Mouse (Mus musculus): ENCODE measurements around the gene Fam92b.

The Fam92b gene

DNA sequence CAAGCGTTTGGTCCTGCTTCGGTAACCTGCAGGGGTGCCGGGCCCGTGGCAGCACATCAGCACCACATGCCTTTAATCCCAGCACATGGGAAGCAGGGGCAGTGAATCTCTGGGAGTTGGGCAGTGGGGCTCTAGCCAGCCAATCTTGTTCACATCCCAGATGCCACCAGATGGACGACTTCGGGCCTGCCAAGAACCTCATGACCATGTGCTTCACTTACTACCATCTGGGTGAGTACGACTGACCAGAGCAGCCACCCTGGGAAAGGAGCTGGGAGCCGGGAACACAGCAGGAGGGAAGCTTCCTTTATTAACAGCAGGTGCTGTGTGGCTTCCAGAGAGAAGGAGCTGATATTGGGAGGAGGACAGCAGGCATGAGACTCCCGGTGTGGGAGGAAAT is 26.1 kb downstream of the Fam92b start:
- no peak for DNase-seq

DNA sequence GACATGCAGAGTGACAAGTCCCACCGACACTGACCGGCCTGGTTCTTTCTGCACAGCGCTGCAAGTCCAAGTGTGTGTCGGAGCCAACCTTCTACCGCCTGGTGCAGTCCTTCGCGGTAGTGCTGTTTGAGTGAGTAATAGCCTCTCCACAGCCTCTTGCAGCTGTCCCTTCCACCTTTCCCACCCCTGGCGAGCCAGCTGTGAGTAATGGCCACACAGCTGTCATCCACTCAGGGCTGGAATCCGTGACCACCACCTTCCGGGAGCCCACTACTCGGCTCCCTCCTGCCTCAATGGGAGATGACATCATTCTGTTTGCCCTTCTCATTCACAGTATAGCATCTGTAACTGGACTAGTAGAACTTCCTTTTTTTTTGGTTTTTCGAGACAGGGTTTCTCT is 27.2 kb downstream of the Fam92b start:
- no peak for DNase-seq

DNA sequence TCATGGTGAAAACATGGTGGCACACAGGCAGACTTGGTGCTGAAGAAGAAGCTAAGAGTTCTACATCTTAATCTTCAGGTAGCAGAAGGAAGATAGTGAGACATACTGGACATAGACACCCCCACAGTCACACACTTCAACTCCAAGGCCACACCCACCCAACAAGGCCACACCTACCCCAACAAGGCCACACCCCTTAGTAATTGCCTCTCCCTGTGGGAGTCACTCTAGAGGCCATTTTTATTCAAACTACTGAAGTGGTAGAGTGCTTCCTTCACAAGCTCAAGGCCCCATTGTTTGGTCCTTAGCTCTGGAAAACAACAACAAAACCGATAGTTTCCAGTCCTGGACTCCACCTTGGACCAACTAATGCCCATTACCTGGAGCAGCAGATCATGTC is 31.2 kb downstream of the Fam92b start:
- DNase-seq, result no peak

DNA sequence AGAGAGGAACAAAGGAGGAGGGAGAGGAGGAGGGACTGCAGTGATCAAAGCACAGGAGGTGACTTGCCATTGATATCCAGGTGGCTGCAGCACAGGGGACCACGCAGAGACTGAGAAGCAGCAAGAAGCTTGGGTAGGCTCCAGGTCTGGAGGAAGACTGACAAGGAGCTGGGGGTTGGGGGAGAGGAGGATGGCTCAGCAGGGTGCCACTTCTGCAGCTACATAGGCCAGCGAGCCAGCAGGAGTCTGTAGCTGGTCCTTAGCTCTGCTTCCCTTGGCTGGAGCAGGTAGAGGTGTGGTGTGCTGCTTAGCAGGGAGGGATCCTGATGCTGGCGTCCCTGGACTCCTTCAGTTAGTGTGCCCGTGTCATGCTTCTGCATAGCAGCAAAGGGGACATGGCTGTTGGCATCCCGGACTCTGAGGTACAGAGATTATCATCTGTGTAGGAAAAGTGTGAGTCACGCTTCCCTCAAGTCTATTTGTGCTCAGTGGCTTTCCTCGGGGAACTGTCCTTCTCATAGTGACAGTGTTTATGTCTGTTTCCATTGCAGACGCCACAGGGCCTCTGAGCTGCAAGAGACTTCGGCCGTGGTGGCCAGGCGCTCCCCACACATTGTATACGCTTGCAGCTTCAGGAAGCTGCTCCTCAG is 32.5 kb downstream of the Fam92b start:
- DNase-seq, result peak; percentile 79

DNA sequence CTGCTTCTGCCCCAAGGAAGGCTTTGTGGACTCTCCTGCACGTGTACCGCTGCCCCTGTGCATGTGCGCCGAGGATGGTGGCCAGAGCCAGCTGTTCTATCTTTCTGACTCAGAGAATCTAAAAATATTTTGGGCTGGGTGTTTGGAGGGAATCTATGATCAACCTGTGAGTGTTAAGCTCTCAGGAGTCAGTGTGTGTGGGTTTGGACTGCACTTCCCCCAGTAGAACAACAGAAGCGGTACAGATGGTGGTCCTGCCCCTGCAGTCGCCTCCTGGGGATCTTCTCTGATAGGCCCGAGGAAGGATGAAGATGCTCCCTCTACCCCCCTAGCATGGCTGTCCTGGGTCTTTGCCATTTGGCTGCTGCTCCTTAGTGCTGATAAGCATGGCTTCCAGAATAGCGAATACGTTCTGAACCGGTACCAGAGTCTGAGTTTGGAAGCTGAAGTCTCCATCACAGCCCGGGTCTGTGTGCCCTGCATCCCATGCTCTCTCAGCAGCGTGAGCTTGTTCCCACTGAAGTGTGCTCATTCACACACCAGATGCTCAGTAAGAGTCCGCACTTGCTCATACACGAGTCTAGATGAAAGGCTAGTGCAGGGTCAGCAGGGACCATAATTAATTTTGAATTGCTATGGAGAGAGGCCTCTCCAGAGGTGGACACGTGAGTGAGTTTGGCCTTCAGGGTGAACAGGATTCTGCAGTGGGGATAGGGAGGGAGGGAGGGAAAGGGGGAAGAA is 33.2 kb downstream of the Fam92b start:
- peak; percentile 68 for DNase-seq

DNA sequence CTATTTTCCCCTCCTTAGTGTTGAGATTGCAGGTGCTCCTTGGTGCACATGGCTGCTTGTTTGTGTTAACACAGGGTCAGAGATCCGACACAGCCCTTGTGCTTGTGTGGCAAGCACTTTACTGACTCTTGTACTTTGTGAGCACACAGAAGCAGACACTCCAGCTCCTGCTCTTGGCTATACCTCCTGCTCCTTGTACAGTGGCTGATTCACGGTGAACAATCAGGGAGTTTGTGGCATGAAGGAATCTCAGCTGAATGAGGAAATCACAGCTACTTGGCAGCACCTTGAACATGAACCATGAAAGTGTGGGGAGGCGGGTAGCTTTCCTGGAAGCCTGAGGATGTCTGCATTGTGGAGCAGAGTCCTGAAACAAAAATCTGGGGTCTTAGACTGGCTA is 36.5 kb downstream of the Fam92b start:
- DNase-seq, result peak; percentile 49

DNA sequence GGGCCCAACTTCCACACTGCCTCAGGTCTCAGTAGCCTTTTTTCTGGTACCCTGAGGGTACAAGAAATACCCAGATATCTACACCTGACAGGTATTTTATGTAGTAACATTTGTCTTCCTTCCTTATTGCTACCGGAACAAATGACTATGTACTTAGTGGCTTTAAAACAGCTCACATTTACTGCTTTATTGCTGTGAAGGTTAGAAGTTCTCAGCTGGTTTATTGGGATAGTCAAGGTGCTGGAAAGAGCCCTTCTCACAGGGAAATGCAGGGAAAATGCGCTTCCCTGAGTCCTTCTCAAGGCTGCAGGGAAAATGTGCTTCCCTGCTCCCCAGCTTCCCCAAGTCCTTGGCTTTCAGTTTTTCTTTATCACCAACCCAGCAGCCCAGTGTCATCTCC is 38.3 kb downstream of the Fam92b start:
- DNase-seq, result no peak

DNA sequence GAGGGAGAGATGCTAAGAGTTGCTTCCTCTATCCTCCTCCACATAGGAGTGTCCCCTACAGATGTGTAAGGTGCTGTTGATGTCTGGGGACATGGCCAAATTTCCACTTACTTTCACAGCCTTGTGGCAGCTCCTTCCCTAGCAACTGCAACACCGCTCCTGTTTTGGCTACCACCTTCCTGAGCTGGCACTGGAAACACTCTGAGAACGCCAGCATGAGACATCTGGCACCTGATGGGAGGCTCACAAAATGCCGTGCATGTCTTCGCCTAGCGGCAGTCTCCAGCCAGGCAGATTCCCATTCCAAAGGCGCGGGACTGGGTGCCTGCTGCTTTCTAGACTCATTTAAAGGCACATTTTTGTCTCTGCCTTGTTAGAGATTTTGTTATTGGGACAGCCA is 40.6 kb downstream of the Fam92b start:
- peak; percentile 91 for DNase-seq

DNA sequence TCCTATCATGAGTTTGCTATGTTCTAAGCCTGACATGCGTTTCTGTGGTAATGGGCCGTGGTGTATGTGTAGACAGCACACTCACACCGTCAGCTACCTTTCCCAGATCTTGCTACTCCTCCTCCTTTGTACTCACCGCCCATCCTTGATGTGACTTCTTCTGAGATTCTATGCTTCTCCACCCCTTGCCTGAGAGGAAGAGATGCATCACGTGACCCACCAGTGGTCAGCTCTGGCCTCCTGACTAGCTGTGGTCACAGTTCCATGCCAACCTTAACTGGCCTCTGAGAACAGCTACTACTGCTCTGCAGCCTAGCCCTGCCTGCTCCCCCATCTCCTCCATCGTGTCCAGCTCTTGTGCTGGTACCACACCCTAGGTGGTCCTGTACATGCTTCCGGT is 41.6 kb downstream of the Fam92b start:
- DNase-seq, result no peak

DNA sequence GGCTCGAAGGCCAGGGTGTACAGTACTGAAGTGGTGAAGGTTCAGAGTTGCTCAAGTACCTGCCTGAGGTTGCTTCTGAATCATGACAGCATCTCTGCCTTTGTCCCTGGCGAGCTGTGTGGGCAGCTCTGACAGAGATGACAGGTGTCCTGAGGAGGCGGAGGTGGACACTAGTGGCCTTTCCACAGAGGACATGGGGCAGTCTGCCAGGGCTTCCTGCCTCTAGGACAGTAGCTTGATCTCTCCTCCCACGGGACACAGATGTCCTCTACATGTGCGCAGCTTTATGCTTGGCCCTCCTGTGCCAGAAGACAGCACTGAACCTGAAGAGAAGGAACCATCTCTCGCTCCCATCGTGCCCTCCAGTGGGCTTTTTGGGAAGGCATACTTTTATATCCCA is 44.1 kb downstream of the Fam92b start:
- no peak for DNase-seq

DNA sequence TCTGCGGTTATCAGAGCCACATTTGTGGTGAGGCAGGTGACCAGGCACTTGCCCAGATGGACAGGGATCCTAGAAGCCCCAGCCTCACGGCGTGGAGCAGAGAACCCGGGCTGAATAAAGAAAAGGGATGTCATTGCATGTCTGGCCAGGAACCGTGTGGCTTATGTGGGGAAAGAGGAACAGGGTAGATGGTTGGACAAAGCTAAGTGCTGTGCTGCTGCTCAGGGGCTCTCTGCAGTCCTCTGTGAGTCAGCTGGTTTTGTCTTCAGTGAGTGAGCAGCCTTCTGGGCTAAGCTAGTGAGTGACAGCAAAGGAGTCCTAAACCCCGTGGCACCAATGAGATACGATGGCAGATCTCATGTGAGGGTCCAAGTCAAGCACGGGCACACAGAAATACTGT is 46.1 kb downstream of the Fam92b start:
- DNase-seq, result no peak

DNA sequence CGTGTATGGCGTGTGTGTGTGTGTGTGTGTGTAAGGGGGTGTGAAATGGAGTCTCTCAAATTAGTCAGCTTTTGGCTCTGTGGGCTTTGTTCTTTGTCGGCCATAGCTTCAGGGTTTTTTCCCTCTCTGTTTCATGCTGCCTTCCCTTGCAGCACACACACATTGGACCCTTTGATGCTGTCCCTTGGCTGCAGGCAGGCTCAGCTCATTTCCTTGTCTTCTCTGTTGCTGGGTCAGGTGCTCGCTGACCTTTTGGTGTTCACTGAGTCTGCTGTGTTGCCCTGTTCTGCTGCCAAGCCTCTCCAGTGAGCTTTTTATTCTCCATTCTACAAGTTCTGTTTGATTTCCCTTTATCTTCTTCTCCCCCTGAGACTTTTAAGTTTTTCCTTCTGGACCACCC is 47.7 kb downstream of the Fam92b start:
- no peak for DNase-seq

DNA sequence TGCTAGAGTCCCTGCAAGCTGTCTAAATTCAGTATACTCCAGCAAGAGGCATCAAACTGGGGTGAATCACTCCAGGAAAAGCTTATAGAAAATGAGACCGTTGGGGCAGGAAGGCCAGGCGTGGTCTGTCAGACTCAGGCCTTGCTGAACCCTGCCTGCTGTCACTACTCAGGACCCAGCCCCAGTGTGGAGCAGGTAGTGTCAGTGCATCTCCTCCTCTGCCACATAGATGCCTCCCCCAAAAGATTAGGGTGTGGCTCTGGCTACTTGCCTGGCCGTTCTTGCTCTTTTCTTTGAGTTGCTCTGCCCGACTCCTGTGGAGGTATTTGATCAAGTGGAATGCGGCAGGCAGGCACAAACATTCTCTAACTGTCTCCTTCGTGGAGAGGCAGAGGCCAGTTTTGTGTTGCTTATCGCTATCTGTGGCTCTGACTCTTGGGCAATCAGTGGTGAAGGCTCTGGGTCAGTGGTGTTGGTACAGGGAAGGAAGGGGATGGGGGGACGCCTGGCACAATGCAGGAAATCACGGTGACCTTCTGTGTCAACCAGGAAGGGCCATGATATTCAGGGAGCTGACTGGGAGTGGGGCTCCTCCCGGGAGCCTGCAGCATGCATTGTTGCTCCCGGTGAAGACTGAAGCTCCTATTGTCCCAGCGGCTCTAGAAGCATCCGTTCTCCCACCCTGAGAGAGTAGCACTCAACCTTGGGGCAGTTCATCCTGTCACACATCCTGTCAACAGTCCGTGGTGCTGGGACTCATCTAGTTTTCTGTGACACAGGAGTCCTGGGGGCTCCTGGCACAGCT is 50.7 kb downstream of the Fam92b start:
- no peak for DNase-seq

DNA sequence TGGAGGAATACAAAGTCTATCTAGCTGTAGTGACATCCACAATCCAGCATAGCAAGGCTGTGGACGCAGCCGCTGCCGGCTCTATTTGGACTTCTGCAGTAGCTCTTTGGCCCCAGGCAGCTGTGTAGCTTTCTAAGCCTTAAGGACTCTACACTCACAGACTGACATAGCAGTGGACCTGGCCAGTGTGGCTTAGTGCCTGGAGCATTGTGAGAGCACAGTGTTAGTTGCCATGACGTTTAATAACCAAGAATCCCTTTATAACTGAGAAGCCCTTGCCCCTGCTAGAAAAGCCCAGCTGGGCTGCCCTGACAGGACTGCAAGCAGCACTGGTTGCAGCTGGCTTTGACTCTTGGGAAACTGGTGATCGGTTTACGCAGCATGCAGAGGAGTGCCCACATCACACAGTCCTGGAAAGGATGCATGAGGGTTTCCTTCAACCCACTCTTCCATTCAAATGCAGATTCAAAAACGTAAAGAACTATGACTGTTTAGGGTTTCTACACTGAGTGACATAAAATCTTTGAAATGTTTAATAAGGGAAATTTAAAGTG is 52.4 kb downstream of the Fam92b start:
- no peak for DNase-seq

DNA sequence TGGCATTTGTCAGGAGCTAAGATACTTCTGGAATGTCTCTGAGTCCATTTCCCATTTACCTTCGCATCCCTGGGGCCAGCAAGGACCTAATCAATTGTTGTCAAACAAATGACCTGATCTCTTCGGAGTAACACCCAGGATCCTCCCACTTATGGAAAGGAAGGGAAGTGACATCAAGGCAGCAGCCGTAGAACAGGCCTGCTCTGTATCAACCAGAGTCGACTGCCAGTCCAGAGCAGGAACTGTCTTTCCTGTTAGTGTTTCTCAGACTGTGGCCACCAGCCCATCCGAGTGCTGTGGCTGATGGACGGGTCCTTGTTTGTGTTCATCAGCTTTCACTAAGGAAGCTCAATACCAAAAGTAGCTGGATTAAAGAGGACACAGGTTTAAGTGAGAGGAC is 53.0 kb downstream of the Fam92b start:
- no peak for DNase-seq

DNA sequence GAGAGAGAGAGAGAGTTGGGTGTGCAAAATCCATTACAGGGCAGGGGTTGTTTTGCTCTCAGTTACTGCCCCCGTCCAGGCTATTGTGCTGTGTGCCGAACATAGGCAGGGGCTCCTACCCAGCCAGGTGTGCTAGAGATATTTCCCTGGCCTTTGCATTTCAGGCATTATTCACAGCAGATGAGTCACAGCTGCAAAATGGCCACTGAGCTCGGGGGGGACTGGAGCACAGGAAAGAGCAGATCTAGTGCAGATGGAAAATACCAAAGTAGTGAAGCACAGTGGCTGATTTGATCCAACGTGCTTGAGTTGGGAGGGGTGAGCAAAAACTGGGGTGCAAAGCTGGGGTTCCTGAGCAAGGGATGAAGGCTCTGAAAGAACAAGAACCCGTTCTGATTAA is 56.3 kb downstream of the Fam92b start:
- DNase-seq, result no peak

DNA sequence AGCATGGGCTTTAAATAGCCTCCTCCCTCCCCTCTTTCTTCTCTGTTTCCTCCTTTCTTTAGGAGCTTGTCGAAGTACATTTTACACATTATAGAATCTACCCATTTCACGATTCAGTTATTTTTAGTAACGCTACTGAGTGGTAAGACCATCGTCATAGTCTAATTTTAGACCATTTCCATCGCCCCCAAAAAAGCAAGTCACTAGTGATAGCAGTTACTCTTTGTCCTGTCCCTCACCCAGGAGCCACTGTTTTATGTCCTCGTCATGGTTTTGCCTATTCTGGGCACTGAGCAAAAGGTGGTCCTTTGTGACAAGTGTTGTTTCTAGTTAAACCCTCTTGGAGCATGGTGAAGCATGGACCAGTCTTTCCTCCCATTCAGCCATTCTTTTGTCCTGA is 57.3 kb downstream of the Fam92b start:
- DNase-seq, result no peak

DNA sequence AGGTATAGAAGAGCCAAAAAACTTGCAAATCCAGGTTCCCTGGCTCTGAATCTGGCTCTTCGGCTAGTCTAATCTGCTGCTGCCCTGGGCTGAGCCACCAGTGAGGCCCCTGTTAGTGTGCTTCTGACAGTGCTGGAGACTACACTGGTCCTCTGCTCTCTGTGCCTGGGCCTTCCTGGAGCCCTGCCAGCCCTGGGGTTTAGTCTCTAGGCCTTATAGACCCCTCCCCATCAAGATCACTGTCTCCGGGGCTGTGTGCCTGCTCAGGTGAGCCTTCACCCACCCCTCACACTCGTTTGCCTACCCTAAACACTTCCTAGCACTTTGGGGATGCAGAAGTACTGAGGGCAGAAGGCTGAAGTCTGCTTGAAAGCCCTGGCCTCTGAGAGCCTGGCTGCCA is 57.8 kb downstream of the Fam92b start:
- no peak for DNase-seq

DNA sequence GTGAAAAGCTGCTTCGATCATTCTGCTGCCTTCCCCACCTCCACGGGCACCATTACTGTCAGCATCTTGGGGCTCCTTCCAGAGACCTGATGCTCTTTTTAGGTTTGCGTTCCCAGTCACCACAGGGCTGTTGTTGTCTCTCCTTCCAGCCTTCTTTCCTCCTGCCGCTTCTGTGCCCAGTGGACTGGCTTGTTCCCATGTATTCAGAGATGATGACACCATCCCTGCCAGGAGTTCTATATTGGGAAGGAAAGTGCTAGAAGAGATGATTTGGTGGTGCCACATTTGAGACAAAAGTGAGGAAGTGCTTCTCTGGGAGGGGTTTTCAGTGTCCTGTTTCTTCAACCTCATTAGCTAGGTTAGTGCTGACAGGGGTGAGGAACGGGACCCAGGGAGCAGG is 58.4 kb downstream of the Fam92b start:
- DNase-seq, result no peak

DNA sequence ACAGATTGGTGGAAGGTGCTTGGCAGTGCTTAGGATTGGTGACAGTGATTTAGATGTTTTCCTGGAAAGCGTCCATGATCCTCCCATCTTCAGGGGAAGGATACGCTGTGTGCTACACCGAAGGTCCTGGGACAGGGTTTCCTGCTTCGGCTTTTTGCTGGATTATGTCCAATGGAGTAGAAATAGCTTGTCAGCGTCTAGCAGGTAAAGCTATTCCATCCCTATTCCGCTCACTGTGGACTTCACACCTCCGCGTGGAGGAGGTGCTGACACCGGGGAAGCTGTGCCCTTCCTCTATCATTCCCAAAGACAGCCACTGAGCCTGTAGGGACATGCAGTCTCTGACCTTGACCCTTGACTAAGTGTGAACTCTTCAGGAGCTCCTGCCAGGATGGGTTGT is 59.1 kb downstream of the Fam92b start:
- DNase-seq, result no peak

DNA sequence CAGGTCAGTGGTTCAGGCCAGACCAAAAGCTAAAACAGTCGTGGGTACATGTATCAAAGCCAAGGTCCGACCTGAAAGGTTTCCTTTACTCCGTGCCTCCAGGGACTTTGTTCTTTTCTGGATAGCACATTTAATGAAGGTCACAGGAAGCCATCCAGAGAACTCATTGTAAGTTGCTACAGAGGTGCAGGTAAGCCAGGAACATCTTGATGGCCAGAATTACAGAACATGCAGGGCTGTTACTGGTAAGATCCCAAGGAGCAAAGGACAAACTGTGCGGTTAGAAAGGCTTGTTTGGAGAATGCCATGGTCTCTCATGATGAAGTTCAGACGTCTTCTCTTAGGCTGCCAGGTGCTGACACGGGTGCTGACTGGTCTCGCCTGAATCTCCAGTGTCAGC is 60.7 kb downstream of the Fam92b start:
- no peak for DNase-seq
